Mouse (Mus musculus): ENCODE measurements at regions not wholly inside any gene's neighbourhood (a gene's known extent, or its start where the extent isn't known, plus 50 kb on each side); places are given as distances from the start of the nearest gene placed in this dataset.

DNA sequence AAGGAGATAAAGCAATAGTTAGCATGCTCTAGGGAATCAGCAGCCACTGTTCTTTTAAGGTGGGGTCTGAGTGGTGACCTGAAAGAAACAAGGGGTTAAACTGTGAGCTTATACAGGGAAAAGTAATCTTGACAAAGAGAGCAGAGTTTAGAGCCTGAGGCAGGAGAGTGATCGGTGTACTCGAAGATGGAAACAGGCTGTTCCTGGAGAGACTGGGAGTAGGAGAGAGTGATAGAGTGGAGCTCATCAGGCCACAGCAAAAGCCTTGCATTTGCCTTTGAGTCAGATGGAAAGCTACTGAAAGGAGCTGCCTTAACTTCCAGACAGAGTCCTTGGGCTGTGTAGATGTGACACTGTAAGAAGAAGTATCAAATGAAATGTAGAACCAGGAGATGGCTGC, 759.7 kb downstream of the 1700064H15Rik start:
- no peaks in the 10 kb centered on the region for H3K36me3 ChIP-seq (ENCODE audit: control insufficient read depth, insufficient read depth, low read length)
- H3K4me1 ChIP-seq (replicated peaks; ENCODE audit: control insufficient read depth, insufficient read depth, low read length), result no peaks in the 10 kb centered on the region
- no peak overlapping the region for H3K9ac ChIP-seq (ENCODE audit: low read length)
- WGBS, result 14% methylated on average over 2 of the region's 2 CpGs
- DNase-seq (ENCODE audit: low spot score) (no peak), ATAC-seq (replicated peaks; ENCODE audit: low FRiP score, low TSS enrichment, low read depth) (no peak)
- H3K4me3 ChIP-seq (ENCODE audit: low read depth, low read length), result no peak overlapping the region
- no peak overlapping the region for H3K27ac ChIP-seq (ENCODE audit: low read depth)
- H3K4me2 ChIP-seq (ENCODE audit: low read length), result no peak overlapping the region
- no peaks in the 10 kb centered on the region for H3K9me3 ChIP-seq (ENCODE audit: control insufficient read depth, low read length)
- H3K27me3 ChIP-seq (replicated peaks; ENCODE audit: control insufficient read depth, insufficient read depth, low read length), result no peaks in the 10 kb centered on the region

DNA sequence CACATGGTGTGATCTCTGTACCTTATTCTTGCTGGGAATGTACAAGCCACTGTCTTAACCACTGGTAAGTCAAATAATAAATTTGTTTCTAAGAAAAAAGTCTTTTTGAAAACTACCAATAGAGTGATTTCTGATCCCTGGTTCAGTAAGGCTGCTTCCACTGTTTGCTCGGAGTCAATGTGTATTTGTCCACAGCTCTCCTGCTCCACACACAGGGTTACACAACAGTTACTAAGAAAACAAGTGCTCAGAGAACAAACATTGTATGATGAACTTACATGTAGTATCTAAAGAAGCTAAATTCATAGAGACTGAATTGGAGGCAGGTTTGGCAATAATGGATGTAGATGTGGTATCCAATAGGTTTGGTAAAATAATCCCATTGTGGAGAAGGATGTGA, 751.4 kb downstream of the 1700064H15Rik start:
- H3K4me2 ChIP-seq (ENCODE audit: low read length), result no peak overlapping the region
- H3K36me3 ChIP-seq (ENCODE audit: control insufficient read depth, insufficient read depth, low read length), result no peaks in the 10 kb centered on the region
- H3K27ac ChIP-seq (ENCODE audit: low read depth), result no peak overlapping the region
- no peaks in the 10 kb centered on the region for H3K27me3 ChIP-seq (replicated peaks; ENCODE audit: control insufficient read depth, insufficient read depth, low read length)
- no peaks in the 10 kb centered on the region for H3K4me1 ChIP-seq (replicated peaks; ENCODE audit: control insufficient read depth, insufficient read depth, low read length)
- no peak overlapping the region for H3K9ac ChIP-seq (ENCODE audit: low read length)
- ATAC-seq (replicated peaks; ENCODE audit: low FRiP score, low TSS enrichment, low read depth) (no peak), DNase-seq (ENCODE audit: low spot score) (no peak)
- H3K9me3 ChIP-seq (ENCODE audit: control insufficient read depth, low read length), result no peaks in the 10 kb centered on the region
- WGBS, result 89% methylated on average over 1 of the region's 1 CpGs
- no peak overlapping the region for H3K4me3 ChIP-seq (ENCODE audit: low read depth, low read length)

DNA sequence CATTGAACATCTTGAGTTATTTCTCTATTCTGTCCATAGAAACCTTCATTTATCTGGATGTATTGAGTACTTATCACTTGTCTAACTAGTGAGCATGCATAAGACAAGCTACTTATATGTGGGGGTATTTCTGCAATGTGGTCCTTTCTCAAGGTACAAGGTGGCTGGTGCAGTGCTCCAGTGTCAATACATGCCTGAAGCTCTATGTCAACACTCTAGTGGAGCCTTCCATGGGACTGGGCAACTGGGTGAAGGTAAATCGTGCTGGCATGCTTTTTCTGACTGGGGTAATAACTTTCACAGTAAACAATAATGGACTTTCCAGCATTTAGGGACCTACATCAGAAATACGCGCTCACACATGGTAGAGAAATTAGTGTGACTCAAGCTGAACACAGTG, 750.9 kb downstream of the 1700064H15Rik start:
- H3K36me3 ChIP-seq (ENCODE audit: control insufficient read depth, insufficient read depth, low read length), result no peaks in the 10 kb centered on the region
- H3K4me1 ChIP-seq (replicated peaks; ENCODE audit: control insufficient read depth, insufficient read depth, low read length), result no peaks in the 10 kb centered on the region
- no peak overlapping the region for H3K4me2 ChIP-seq (ENCODE audit: low read length)
- 86% methylated on average over 3 of the region's 3 CpGs for WGBS
- ATAC-seq (replicated peaks; ENCODE audit: low FRiP score, low TSS enrichment, low read depth) (no peak), DNase-seq (ENCODE audit: low spot score) (no peak)
- H3K9me3 ChIP-seq (ENCODE audit: control insufficient read depth, low read length), result no peaks in the 10 kb centered on the region
- no peak overlapping the region for H3K4me3 ChIP-seq (ENCODE audit: low read depth, low read length)
- no peaks in the 10 kb centered on the region for H3K27me3 ChIP-seq (replicated peaks; ENCODE audit: control insufficient read depth, insufficient read depth, low read length)
- no peak overlapping the region for H3K9ac ChIP-seq (ENCODE audit: low read length)
- H3K27ac ChIP-seq (ENCODE audit: low read depth), result no peak overlapping the region

GRCm38 (mm10) chr3:18881186-18881585, 747.3 kb downstream of the 1700064H15Rik start:
- Histone ChIP-seq H3K9me3 (ENCODE audit: control insufficient read depth, low read length) (no peaks in the 10 kb centered on the region), H3K4me2 (ENCODE audit: low read length) (no peak overlapping the region), H3K4me3 (ENCODE audit: low read depth, low read length) (no peak overlapping the region), H3K36me3 (ENCODE audit: control insufficient read depth, insufficient read depth, low read length) (no peaks in the 10 kb centered on the region), H3K4me1 (replicated peaks; ENCODE audit: control insufficient read depth, insufficient read depth, low read length) (no peaks in the 10 kb centered on the region), H3K27me3 (replicated peaks; ENCODE audit: control insufficient read depth, insufficient read depth, low read length) (no peaks in the 10 kb centered on the region), H3K9ac (ENCODE audit: low read length) (no peak overlapping the region), H3K27ac (ENCODE audit: low read depth) (no peak overlapping the region)
- ATAC-seq (replicated peaks; ENCODE audit: low FRiP score, low TSS enrichment, low read depth), result no peak
- 72% methylated on average over 2 of the region's 2 CpGs for WGBS
- no peak for DNase-seq (ENCODE audit: low spot score)

DNA sequence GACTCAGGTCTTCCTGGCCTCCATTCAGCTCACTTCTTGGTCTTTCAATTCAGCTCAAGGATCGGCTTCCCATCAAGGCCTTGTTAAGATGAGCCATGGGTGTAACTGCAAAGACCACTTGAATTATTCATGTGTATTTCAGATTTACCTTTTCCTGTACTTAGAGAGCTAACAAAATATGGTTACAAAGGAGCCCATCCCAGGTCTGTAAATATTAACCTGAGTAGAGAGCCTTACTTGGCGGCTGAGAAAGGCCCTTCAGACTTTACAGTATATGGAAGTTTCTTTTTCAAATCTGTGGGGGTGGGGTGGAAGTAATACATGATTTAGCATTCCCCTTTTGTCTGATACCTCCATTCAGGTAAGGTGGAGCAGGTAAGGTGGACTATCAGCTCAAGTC, 735.7 kb downstream of the 1700064H15Rik start:
- Histone ChIP-seq H3K9ac (ENCODE audit: low read length) (no peak overlapping the region), H3K4me2 (ENCODE audit: low read length) (no peak overlapping the region), H3K27me3 (replicated peaks; ENCODE audit: control insufficient read depth, insufficient read depth, low read length) (no peaks in the 10 kb centered on the region), H3K4me1 (replicated peaks; ENCODE audit: control insufficient read depth, insufficient read depth, low read length) (no peaks in the 10 kb centered on the region), H3K36me3 (ENCODE audit: control insufficient read depth, insufficient read depth, low read length) (no peaks in the 10 kb centered on the region), H3K9me3 (ENCODE audit: control insufficient read depth, low read length) (no peaks in the 10 kb centered on the region), H3K4me3 (ENCODE audit: low read depth, low read length) (no peak overlapping the region), H3K27ac (ENCODE audit: low read depth) (no peak overlapping the region)
- WGBS, result 83% methylated on average over 2 of the region's 2 CpGs
- DNase-seq (ENCODE audit: low spot score) (no peak), ATAC-seq (replicated peaks; ENCODE audit: low FRiP score, low TSS enrichment, low read depth) (no peak)

GRCm38 (mm10) chr3:18905769-18906168, 722.7 kb downstream of the 1700064H15Rik start:
- Histone ChIP-seq H3K4me1 (replicated peaks; ENCODE audit: control insufficient read depth, insufficient read depth, low read length) (no peaks in the 10 kb centered on the region), H3K27ac (ENCODE audit: low read depth) (no peak overlapping the region), H3K27me3 (replicated peaks; ENCODE audit: control insufficient read depth, insufficient read depth, low read length) (no peaks in the 10 kb centered on the region), H3K9me3 (ENCODE audit: control insufficient read depth, low read length) (no peaks in the 10 kb centered on the region), H3K36me3 (ENCODE audit: control insufficient read depth, insufficient read depth, low read length) (no peaks in the 10 kb centered on the region), H3K9ac (ENCODE audit: low read length) (no peak overlapping the region), H3K4me3 (ENCODE audit: low read depth, low read length) (no peak overlapping the region), H3K4me2 (ENCODE audit: low read length) (no peak overlapping the region)
- ATAC-seq (replicated peaks; ENCODE audit: low FRiP score, low TSS enrichment, low read depth) (no peak), DNase-seq (ENCODE audit: low spot score) (no peak)
- 59% methylated on average over 3 of the region's 3 CpGs for WGBS

DNA sequence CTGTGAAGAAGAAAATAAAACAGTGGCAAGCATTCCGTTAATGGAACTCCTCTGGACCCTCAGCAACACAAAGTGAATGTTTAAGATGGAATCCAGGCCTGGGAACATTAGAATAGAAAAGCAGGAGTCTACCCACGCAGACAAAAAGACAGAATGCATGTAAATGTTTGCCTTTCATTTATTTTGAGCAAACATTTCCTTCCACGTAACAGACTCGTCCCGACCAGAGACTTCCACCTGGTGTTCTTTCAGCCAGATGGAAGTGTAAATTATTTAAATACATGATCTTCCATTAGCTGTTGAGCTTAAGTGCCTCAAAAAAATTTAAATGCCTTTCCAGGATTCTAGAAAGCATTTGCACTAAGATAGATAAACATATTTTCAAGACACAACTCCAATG, 722.3 kb downstream of the 1700064H15Rik start:
- DNase-seq (ENCODE audit: low spot score), result no peak
- no peaks in the 10 kb centered on the region for H3K27me3 ChIP-seq (replicated peaks; ENCODE audit: control insufficient read depth, insufficient read depth, low read length)
- 35% methylated on average over 5 of the region's 5 CpGs for WGBS
- H3K4me3 ChIP-seq (ENCODE audit: low read depth, low read length), result no peak overlapping the region
- no peak for ATAC-seq (replicated peaks; ENCODE audit: low FRiP score, low TSS enrichment, low read depth)
- H3K9me3 ChIP-seq (ENCODE audit: control insufficient read depth, low read length), result no peaks in the 10 kb centered on the region
- no peak overlapping the region for H3K9ac ChIP-seq (ENCODE audit: low read length)
- H3K4me2 ChIP-seq (ENCODE audit: low read length), result no peak overlapping the region
- no peak overlapping the region for H3K27ac ChIP-seq (ENCODE audit: low read depth)
- no peaks in the 10 kb centered on the region for H3K36me3 ChIP-seq (ENCODE audit: control insufficient read depth, insufficient read depth, low read length)
- H3K4me1 ChIP-seq (replicated peaks; ENCODE audit: control insufficient read depth, insufficient read depth, low read length), result no peaks in the 10 kb centered on the region

DNA sequence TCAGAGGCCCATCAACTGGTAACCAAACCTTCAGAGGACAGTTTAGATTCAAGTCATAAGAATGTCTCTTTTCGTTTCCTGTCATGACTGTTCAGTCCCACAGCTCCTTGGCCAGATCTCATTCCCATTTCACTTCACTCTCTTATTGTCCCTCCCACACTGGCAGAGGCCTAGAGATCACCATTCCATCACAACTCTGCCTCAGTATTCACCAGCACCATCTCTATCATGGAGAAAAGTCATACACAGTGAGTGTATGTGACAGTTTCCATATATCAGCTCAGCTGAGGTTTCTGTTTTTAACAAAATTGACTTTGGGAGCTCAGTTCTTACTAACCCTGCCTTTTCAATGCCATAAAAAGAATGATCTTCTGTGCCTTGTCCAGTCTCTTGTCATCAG, 719.7 kb downstream of the 1700064H15Rik start:
- ATAC-seq (replicated peaks; ENCODE audit: low FRiP score, low TSS enrichment, low read depth), result no peak
- no peak for DNase-seq (ENCODE audit: low spot score)
- no peaks in the 10 kb centered on the region for H3K9me3 ChIP-seq (ENCODE audit: control insufficient read depth, low read length)
- no peaks in the 10 kb centered on the region for H3K27me3 ChIP-seq (replicated peaks; ENCODE audit: control insufficient read depth, insufficient read depth, low read length)
- H3K4me3 ChIP-seq (ENCODE audit: low read depth, low read length), result no peak overlapping the region
- H3K4me1 ChIP-seq (replicated peaks; ENCODE audit: control insufficient read depth, insufficient read depth, low read length), result no peaks in the 10 kb centered on the region
- H3K9ac ChIP-seq (ENCODE audit: low read length), result no peak overlapping the region
- no peaks in the 10 kb centered on the region for H3K36me3 ChIP-seq (ENCODE audit: control insufficient read depth, insufficient read depth, low read length)
- no peak overlapping the region for H3K4me2 ChIP-seq (ENCODE audit: low read length)
- WGBS, result 91% methylated on average over 1 of the region's 1 CpGs
- no peak overlapping the region for H3K27ac ChIP-seq (ENCODE audit: low read depth)

- no peak for DNase-seq (ENCODE audit: low spot score)
- Histone ChIP-seq H3K9me3 (ENCODE audit: control insufficient read depth, low read length) (no peaks in the 10 kb centered on the region), H3K27me3 (replicated peaks; ENCODE audit: control insufficient read depth, insufficient read depth, low read length) (no peaks in the 10 kb centered on the region), H3K36me3 (ENCODE audit: control insufficient read depth, insufficient read depth, low read length) (no peaks in the 10 kb centered on the region), H3K4me2 (ENCODE audit: low read length) (no peak overlapping the region), H3K4me1 (replicated peaks; ENCODE audit: control insufficient read depth, insufficient read depth, low read length) (no peaks in the 10 kb centered on the region), H3K9ac (ENCODE audit: low read length) (no peak overlapping the region), H3K27ac (ENCODE audit: low read depth) (no peak overlapping the region), H3K4me3 (ENCODE audit: low read depth, low read length) (no peak overlapping the region)
- no peak for ATAC-seq (replicated peaks; ENCODE audit: low FRiP score, low TSS enrichment, low read depth)
- WGBS, result 71% methylated on average over 3 of the region's 3 CpGs
Measured at GRCm38 (mm10) chr3:18928401-18929104, 699.9 kb downstream of the 1700064H15Rik start.
